Mouse (Mus musculus) liver, postnatal 0 days (tissue): Measurements from ENCODE around the gene Tmem19.

ENCODE experiments used
- CTCF ChIP-seq: sonication (generic); IDR thresholded peaks from 2 replicates; pipeline ENCODE4 v1.5.1; 2016; ENCODE audit warnings: antibody characterized with exemption, low read depth
- EP300 ChIP-seq: IDR thresholded peaks from 2 replicates; pipeline ENCODE4 v1.6.1; 2016; ENCODE audit warnings: antibody characterized with exemption, low read depth, mild to moderate bottlenecking

- no peak for TF ChIP-seq EP300
- no peak for TF ChIP-seq CTCF
Observed at GRCm38 (mm10) chr10:115350810-115351397, 11.4 kb downstream of the Tmem19 start.
